Mouse (Mus musculus) ES-Bruce4 (cell line): ENCODE data around the gene Ntn1.

Source experiments
- CTCF ChIP-seq: IDR thresholded peaks from one replicate; pipeline ENCODE4 v1.8.1; 2011; ENCODE audit warnings: low read depth, low read length
- EP300 ChIP-seq: IDR thresholded peaks from 2 replicates; pipeline ENCODE4 v1.6.1; 2011; ENCODE audit warnings: low read depth, low read length; ENCODE audit not compliant: insufficient read depth

- TF ChIP-seq EP300 (no peak), CTCF (peak; percentile 25)
These were observed 177.5 kb downstream of the Ntn1 start for GRCm38 (mm10) chr11:68223143-68223542.
